Mouse (Mus musculus) cerebellum, postnatal 10 days (tissue): ENCODE measurements around the gene Tnnt1.

ENCODE experiments used
- DNase-seq, 2 experiments: peaks; one replicate each; pipeline ENCODE4 v3.0.0; 2021; ENCODE audit warnings: mixed read lengths in 2 of 2

Tnnt1 gene

DNA sequence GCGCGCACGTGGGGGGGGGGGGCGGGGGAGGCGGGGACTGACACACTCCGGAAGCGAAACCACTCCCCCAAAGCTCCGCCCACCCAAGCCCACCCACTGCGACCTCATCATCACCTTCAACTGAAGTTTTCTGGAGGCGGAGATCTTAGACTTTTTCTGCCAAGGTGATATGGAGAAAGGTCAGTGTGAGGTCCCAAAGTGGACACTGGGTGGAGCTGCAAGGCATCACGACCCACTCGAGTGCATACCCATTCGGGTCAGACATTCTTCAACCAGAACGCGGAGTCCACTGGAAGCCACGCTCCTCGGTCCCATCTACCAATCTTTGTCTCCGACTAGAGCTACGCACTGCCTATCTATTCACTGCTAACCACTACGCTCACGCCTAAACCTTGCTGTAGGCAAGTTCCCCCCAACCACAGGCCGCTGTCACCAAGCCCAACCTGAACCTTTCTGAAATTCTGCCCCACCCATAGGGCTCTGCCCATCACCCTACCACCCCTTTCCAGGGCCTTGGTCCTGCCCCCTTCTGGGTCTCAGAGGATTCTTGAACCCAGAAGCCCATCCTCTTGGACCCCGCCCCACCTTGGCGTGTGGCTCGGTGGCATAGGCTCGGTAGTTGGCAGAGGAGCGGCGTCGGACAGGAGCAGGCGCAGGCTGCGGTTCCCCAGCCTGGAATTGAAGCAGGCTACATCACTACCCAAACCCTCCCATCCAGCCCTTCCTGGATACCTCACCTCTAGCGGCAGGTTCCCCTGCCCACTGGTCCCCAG is 5.2 kb upstream of the Tnnt1 start:
- DNase-seq = peak in 1 of 2 experiments; percentile 14

- no peak for DNase-seq
Observed at GRCm38 (mm10) chr7:4518487-4518886, 2.3 kb upstream of the Tnnt1 start.

- no peak for DNase-seq
Observed at GRCm38 (mm10) chr7:4515853-4516252, 329 bp downstream of the Tnnt1 start.

DNA sequence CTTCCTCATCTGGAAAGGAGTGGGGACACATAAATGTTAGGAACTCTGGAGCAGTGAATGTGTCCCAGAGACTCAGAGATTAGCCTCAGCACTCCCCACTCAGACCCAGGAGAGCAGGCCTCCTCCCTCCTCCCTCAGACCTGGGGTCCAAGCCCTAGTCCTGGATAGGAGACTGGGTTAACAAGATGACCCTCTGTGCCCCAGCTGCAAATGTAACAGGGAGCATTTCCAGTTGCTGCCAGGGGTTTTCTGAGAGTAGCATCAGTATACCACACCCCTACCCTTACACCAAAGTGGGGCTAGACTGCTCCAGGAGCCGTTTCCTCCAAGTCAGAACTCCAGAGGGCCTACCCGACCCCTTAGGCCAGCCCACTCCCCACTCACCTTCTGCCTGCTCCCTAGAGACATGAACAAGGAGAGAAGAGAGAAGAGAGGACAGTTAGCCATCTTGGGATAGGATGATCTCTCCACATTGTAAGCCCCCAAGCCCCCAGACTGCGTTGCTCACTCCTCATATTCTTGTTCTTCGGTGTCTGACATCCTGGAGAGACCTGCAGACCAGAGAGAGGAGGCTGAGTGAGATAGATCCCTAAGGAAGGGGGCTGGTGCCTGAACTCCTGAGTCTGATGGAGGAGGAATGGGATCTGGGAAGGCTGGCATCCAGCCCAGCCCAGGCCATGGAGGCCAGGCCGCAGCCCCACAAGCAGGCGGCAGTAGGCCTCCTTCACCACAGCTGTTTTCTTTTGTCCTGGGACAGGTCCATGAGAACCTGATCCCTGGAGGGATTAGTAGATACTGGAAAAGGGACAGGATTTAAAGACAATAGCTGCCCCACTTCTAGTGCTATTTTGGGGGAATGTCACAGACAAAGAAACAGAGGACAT is 2.1 kb downstream of the Tnnt1 start:
- no peak for DNase-seq

- DNase-seq = peak; percentile 47 to 55
Observed at GRCm38 (mm10) chr7:4513236-4513635, 2.9 kb downstream of the Tnnt1 start.

- DNase-seq = no peak
Observed at GRCm38 (mm10) chr7:4511489-4512224, 4.5 kb downstream of the Tnnt1 start.

DNA sequence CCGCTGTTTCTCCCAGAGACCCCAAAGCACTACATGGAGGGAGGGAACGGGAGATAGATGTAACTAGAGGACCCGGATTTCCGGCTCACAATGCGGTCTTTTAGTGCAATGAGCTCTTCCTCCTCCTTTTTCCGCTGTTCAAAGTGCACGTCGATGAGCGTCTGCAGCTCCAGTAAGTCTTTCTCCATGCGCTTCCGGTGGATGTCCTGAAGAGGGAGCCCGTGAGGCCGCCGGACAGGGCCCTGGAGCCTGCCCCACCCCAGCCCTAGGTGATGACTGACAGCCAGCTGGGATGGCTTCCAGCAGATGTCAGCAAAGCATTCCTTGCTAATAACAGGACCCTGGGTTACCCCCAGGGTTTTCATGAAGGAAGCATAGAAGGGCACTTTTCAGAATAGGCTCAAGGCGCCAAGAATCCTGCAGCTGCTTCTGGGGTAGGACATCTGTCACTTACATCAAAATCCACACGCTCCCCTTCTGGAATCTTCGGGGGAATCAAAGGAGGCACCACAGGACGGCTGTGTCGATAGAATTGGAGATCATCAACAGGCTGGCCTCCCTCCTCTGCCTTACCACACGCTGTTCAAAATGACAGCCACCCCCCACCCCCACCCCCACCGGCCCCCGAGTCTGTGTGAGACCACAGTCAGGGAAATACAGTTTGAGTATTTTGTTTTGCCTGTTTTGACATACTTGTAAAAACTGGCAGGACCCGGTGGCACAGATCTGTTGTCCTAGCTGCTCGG is 6.1 kb downstream of the Tnnt1 start:
- peak; percentile 79 to 82 for DNase-seq

- DNase-seq = no peak
Observed at GRCm38 (mm10) chr7:4508739-4509116, 7.5 kb downstream of the Tnnt1 start.

- DNase-seq = no peak
Observed at GRCm38 (mm10) chr7:4508062-4508738, 8.0 kb downstream of the Tnnt1 start.

DNA sequence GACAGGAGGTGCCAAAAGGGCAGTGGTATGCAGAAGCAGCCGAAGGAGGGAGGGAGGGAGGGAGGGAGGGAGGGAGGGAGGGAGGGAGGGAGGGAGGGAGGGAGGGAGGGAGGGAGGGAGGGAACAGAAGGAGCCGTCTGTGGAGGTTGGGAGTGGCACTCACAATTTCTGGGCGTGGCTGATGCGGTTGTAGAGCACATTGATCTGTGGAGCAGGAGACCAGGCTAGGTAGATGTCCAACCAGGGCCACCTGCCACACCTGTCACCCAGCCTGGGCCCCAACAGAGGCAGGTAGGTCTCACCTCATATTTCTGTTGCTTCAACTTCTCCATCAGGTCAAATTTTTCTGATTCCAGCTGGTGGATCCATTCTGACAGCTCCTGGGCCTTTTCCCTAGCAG is 9.0 kb downstream of the Tnnt1 start:
- no peak for DNase-seq

DNA sequence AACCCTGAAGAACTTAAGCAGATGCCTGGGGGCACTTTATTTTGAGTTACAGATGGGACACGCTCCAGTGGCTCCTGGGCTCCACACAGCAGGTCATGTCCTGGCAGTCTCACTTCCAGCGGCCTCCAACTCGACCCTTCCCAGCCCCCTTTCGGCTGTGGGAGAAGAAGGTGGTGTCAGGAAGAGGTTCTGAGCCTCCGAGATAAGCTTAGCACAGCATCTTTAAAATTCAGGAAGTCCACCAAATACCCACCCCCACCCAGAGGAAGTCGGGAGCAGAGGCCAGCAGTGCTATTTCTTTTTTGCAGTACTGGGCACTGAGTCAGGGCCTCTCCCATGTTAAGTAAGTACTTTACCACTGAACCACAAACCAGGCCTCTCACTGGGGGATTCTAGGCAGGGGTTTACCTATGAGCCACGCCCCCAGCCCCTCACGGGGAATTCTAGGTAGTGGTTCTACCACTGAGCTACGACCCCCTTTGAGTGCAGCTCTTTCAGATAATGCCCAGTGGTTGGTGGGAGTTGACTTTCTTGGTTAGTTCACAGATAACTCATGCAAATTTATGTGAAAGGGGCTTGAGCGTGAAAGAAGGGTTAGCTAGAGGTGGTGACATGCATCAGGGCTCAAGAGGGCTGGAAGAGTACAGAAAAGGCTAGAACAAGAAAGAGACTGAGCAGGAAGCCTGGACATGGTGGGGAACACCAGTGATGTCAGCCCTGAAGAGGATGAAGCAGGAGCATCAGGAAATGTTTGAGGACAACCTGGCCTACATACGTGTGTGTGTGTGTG is 11.3 kb downstream of the Tnnt1 start:
- DNase-seq = no peak

- DNase-seq = no peak
Observed at GRCm38 (mm10) chr7:4503858-4504257, 12.3 kb downstream of the Tnnt1 start.

- DNase-seq = no peak
Observed at GRCm38 (mm10) chr7:4503100-4503499, 13.1 kb downstream of the Tnnt1 start.

DNA sequence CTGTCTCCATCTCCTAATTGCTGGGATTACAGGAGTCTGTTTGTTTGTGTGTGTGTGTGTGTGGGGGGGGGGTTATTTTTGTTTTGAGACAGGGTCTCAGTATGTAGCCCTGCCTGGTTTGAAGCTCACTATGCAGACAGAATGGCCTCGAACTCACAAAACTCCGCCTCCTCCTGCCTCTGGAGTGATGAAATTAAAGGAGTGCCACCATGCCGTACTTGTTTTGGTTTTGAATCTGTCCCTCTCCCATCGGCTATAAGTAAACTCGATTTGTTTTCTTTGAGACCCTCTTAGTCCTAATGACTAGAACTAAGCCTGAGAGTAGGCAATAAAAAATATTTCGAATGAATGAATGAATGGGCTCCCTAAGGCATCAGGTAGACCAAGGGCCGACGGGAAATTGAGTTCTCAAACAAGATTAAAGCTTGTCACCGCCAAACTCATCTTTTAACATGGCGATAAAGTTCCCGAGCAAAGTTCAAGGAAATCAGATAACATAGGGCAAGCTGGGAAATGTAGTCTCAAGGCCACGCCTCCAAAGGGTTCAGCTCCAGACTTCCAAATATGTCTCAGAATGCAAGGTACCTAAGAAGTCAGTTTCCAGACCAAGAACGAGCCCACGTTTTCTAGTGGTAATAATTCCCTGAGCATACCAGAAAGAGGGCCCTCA is 13.6 kb downstream of the Tnnt1 start:
- peak; percentile 54 to 58 for DNase-seq

GRCm38 (mm10) chr7:4501558-4502397 is 14.4 kb downstream of the Tnnt1 start, which contains the start of gene Ppp1r12c:
TSS of gene Ppp1r12c (minus strand) at chr7:4501680.
- DNase-seq = peak; percentile 98 to 99

- peak; percentile 79 to 82 for DNase-seq
Observed at GRCm38 (mm10) chr7:4500892-4501471, 15.2 kb downstream of the Tnnt1 start.

DNA sequence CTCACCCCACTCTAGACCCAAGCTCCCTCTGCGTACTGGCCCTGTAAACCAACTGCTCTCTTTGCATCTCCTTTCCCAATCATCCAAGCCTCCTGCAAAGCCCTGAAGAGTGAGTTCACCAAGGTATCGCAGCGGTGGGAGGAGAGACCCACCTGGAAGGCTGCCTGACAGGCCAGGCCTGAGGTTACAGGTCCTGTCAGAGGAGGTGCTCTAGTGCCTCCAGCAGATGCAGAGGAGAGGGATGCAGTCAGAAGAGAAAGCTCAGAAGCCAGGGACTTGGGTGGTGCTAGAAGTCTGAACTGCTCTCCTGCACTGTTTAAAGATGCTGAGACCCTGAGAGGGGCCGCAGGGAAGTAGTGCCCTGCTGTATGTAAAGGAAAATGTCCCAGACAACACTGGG is 17.1 kb downstream of the Tnnt1 start:
- no peak for DNase-seq

DNA sequence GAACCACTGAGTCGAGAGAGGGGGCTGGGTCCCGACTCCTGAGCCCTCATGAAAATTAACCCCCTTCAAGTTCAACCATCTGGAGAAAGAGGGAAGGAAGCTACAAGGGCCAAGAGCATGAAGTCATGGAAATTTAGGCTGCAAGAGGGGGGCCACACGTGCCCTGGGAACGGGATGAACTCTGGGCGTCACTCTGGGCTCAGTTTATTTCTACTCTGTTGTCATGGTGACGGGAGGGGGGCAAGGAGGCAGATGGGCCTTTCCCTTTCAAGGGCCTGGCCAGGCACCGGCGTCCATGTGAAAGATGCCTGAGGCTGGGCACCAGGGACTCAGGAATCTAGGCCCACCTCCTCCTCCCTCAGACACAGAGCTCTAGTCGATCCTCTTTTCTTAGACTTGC is 17.9 kb downstream of the Tnnt1 start:
- DNase-seq = peak; percentile 70 to 73
